Mouse (Mus musculus): Measurements from ENCODE around the gene Plekha1.

DNA sequence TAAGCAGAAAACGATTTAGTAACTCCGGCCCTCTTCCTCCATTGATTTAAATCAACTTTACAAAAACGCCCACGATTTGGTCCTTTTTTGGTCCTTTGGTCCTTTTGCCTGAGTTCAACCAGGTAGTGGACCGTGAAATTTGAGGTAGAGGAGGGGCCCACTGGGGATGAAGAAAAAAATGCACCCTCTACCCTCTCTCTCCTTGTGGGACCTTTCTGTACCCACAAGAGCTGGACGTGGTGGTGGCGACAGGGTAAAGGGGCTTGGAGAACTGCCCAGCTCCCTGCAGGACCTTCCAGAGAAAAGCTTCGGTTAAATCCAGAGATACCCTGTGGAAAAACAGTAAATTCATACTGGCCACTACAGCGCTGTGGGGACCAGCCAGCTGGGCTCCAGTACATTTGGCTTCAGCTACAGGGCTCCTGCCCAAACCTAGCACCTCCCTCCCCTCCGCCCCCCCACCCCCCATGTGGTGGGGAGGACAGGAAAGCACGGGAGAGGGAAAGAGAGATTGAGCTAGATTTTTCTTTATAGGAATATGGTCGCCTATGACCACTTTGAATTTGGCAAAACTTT lies 71.8 kb downstream of the Plekha1 start:
- no peak for TF ChIP-seq CTCF (IDR thresholded peaks at IDR 0.05; ENCODE audit: borderline replicate concordance, insufficient read depth, low read depth, low read length)
- TF ChIP-seq POLR2A (IDR thresholded peaks at IDR 0.05; ENCODE audit: borderline replicate concordance, insufficient read depth, low read length) = no peak

All from cerebellum, adult 2 months (tissue).